Mouse (Mus musculus): ENCODE measurements around the gene Drosha. TPM values are rescaled to one million over a fixed set of nuclear protein-coding genes. Genes with fewer than 3 reads are reported as not detected.

The Drosha gene
- polyA plus RNA-seq, 1 experiment from 2014 or later, result 53.6 TPM

DNA sequence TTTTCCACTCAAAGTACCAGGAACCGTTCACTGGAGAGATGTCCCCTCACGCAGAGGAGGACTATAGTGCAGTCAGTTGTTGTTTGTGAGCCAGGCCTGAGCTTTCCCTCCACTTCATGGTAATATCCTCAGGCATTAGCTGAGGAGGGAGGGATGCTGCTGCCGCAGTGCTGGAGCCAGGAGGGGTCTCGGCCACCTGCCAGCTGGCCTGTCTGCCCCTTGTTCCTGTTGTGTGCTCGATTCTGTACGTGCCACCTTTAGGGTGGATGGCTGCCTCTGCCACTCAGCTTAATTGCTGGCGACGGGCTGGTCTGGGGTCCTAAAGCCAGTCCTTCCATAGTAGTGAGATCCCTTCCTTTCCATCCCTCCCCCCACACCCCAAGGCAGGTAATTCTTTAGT, 28.9 kb downstream of the Drosha start:
- no peaks in the 10 kb centered on the region for H3K27me3 ChIP-seq (ENCODE audit: control insufficient read depth, insufficient read depth, low read length)
- H3K4me2 ChIP-seq (replicated peaks), result no peak overlapping the region
- H3K27ac ChIP-seq, result no peak overlapping the region
- 92% methylated on average over 8 of the region's 8 CpGs for WGBS
- DNase-seq (ENCODE audit: low spot score) (no peak), ATAC-seq (ENCODE audit: low FRiP score) (no peak)
- peaks cover 94% of the 10 kb centered on the region for H3K36me3 ChIP-seq (replicated peaks; ENCODE audit: control insufficient read depth, insufficient read depth)
- no peak overlapping the region for H3K4me3 ChIP-seq (replicated peaks; ENCODE audit: low read length)
- H3K4me1 ChIP-seq (replicated peaks; ENCODE audit: control insufficient read depth, insufficient read depth, low read length), result no peaks in the 10 kb centered on the region
- H3K9me3 ChIP-seq (ENCODE audit: control insufficient read depth, low read length), result no peaks in the 10 kb centered on the region
- no peak overlapping the region for H3K9ac ChIP-seq

DNA sequence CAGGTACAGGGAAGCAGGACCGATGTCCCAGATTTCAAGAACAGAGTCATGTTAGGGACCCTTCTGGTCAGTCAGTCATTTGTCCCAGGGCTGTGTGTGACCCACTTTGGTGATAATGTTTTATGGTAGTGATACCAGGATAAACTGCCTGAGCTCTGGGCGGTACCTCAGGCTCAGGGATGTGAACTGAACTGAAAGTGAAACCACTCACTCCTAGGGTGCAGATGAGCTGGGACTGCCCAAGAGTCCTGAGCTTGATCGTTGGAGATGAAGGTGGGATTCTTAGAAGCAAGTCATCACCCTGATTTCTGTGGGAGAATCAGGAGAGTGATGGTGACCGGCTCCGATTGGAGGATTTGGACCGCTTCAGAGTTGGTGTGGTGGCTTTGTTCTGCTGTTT, 32.2 kb downstream of the Drosha start:
- Histone ChIP-seq H3K4me1 (replicated peaks; ENCODE audit: control insufficient read depth, insufficient read depth, low read length) (no peaks in the 10 kb centered on the region), H3K4me3 (replicated peaks; ENCODE audit: low read length) (no peak overlapping the region), H3K27ac (no peak overlapping the region), H3K4me2 (replicated peaks) (no peak overlapping the region), H3K9ac (no peak overlapping the region), H3K36me3 (replicated peaks; ENCODE audit: control insufficient read depth, insufficient read depth) (peaks cover 93% of the 10 kb centered on the region), H3K9me3 (ENCODE audit: control insufficient read depth, low read length) (no peaks in the 10 kb centered on the region), H3K27me3 (ENCODE audit: control insufficient read depth, insufficient read depth, low read length) (no peaks in the 10 kb centered on the region)
- ATAC-seq (ENCODE audit: low FRiP score) (no peak), DNase-seq (ENCODE audit: low spot score) (no peak)
- WGBS, result 98% methylated on average over 6 of the region's 6 CpGs

DNA sequence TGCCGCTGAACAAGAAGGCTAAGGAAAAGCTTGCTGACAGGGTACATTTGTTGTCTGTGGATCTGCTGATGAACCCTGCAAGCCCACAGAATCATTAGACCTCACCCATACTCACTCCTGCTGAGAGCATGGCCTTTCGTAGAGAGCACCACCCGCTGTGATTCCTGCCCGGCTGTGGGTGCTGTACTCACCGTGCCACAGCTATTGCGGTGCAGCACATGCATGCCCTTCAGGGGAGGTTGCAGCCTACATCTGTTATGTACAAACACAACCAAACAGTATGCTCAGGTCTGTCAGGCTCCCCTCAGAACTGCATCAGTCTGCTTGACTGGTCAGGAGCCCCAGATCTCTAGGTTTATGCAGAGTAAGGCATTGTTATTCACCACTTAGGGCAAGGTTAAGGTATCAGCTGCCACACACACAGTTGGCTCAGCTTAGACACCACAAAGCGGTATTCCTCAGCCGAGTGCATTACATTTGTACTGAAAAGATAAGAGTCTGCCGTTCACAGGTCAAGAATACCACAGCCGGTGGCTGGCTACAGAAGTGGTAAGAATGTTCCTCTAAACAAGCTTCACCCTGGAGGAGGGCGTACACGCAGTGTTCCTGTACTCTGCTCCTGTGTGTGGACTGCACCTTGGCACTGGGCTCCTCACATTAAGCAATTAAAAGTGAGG, 33.4 kb downstream of the Drosha start:
- Histone ChIP-seq H3K27ac (no peak overlapping the region), H3K4me3 (replicated peaks; ENCODE audit: low read length) (no peak overlapping the region), H3K4me1 (replicated peaks; ENCODE audit: control insufficient read depth, insufficient read depth, low read length) (no peaks in the 10 kb centered on the region), H3K36me3 (replicated peaks; ENCODE audit: control insufficient read depth, insufficient read depth) (peaks cover 89% of the 10 kb centered on the region), H3K27me3 (ENCODE audit: control insufficient read depth, insufficient read depth, low read length) (no peaks in the 10 kb centered on the region), H3K9ac (no peak overlapping the region), H3K4me2 (replicated peaks) (no peak overlapping the region), H3K9me3 (ENCODE audit: control insufficient read depth, low read length) (no peaks in the 10 kb centered on the region)
- DNase-seq (ENCODE audit: low spot score) (no peak), ATAC-seq (ENCODE audit: low FRiP score) (no peak)
- 95% methylated on average over 12 of the region's 12 CpGs for WGBS

DNA sequence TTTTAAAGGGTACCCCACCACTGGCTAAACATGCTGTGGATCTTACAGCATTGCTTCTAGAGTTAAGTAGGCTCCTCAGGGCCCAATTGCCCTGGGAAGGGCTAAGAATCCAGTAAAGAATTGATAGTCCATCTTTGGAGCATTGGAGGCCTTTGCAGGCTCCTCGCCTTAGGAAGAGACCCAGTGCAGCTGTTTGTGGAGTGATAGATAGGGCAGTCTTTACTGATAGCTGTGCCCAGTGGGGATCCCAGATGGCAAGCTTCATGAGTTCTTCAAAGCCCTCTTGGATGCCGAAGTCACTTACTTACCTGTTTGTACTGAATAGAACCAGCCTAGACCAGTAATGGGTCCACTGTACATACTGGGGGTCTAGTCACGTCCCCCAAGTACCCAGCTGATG, 34.0 kb downstream of the Drosha start:
- ATAC-seq (ENCODE audit: low FRiP score) (no peak), DNase-seq (ENCODE audit: low spot score) (no peak)
- Histone ChIP-seq H3K9me3 (ENCODE audit: control insufficient read depth, low read length) (no peaks in the 10 kb centered on the region), H3K36me3 (replicated peaks; ENCODE audit: control insufficient read depth, insufficient read depth) (peaks cover 86% of the 10 kb centered on the region), H3K27ac (no peak overlapping the region), H3K4me3 (replicated peaks; ENCODE audit: low read length) (no peak overlapping the region), H3K4me1 (replicated peaks; ENCODE audit: control insufficient read depth, insufficient read depth, low read length) (no peaks in the 10 kb centered on the region), H3K27me3 (ENCODE audit: control insufficient read depth, insufficient read depth, low read length) (no peaks in the 10 kb centered on the region), H3K4me2 (replicated peaks) (no peak overlapping the region), H3K9ac (no peak overlapping the region)
- 95% methylated on average over 3 of the region's 3 CpGs for WGBS

DNA sequence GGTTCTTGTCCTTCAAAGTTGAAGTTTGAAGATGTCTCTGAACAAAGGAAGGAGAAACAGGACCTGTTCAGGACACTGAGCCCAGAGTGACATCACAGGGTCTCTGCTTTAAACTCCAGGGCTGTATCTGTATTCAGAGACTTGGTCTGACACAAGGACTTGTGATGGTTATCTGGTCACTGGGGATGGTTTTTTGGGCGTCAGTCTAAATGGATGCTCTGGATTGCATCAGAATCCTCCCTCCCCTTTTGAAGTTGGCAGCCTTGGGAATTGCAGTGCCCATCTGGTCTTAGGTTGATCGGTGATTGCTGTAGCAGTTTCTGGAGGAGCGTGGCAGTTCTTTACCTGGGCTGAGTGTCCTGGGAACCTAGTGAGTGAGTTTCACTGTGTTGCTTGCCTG, 37.4 kb downstream of the Drosha start:
- peaks cover 80% of the 10 kb centered on the region for H3K36me3 ChIP-seq (replicated peaks; ENCODE audit: control insufficient read depth, insufficient read depth)
- no peaks in the 10 kb centered on the region for H3K27me3 ChIP-seq (ENCODE audit: control insufficient read depth, insufficient read depth, low read length)
- ATAC-seq (ENCODE audit: low FRiP score) (no peak), DNase-seq (ENCODE audit: low spot score) (no peak)
- no peaks in the 10 kb centered on the region for H3K4me1 ChIP-seq (replicated peaks; ENCODE audit: control insufficient read depth, insufficient read depth, low read length)
- H3K4me2 ChIP-seq (replicated peaks), result no peak overlapping the region
- H3K9ac ChIP-seq, result no peak overlapping the region
- WGBS, result 91% methylated on average over 3 of the region's 3 CpGs
- H3K9me3 ChIP-seq (ENCODE audit: control insufficient read depth, low read length), result no peaks in the 10 kb centered on the region
- no peak overlapping the region for H3K4me3 ChIP-seq (replicated peaks; ENCODE audit: low read length)
- no peak overlapping the region for H3K27ac ChIP-seq

DNA sequence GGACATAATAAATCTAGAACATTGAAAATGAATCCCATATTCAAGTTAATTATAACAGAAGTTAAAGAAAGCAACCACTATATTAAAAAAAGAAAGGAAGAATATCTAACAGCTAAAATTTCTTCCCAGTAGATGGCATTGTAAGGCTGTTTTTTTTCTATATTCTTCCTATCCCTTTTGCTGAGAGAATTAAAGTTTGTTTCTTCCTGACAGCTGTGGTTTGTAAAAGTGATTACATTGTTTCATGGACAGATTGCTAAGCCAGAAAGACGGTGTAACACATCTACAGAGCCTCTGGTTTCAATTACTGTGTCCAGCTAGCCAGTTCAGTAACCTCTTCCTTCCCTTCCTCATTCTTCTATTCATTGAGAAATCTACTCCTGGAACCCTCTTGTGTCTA, 39.1 kb downstream of the Drosha start:
- peaks cover 81% of the 10 kb centered on the region for H3K36me3 ChIP-seq (replicated peaks; ENCODE audit: control insufficient read depth, insufficient read depth)
- no peaks in the 10 kb centered on the region for H3K4me1 ChIP-seq (replicated peaks; ENCODE audit: control insufficient read depth, insufficient read depth, low read length)
- H3K9me3 ChIP-seq (ENCODE audit: control insufficient read depth, low read length), result no peaks in the 10 kb centered on the region
- WGBS, result 55% methylated on average over 1 of the region's 1 CpGs
- ATAC-seq (ENCODE audit: low FRiP score), result no peak
- H3K27me3 ChIP-seq (ENCODE audit: control insufficient read depth, insufficient read depth, low read length), result no peaks in the 10 kb centered on the region
- H3K9ac ChIP-seq, result no peak overlapping the region
- no peak overlapping the region for H3K27ac ChIP-seq
- H3K4me2 ChIP-seq (replicated peaks), result no peak overlapping the region
- H3K4me3 ChIP-seq (replicated peaks; ENCODE audit: low read length), result no peak overlapping the region
- DNase-seq (ENCODE audit: low spot score), result peak; percentile 47

DNA sequence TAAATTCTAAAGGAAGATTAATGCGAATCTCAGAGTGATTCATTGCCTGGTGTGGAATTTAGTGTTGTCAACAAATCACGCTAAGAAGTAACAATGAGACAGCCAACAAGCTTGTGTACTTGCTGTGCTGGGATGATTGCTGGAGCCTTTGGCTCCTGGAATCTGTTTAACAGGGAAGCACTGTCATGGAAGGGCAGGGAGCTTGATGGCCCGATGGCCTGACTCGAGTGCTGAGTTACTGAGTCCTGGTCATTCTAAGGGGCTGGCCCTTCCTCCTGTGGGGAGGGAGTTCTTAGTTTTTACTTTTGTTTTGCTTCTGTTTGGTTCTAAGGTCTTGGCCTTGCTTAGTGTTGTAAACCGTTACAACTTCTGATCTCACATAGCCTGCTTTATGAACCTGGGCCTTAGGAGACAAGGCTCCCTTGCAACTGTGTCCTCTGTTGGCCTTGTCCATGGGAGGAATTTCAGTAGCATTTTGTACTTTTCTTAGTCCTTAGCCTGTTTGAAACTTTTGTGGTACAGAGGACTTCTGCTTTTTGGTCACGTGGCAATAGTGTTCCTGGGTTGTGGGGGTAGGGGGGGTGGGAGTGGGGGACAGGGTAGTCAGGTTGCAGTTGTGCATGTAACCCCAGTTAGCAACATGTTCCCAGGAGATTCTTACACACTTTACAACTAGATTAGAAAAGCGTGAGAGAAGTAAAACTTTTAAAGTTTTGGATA, 41.1 kb downstream of the Drosha start:
- H3K9ac ChIP-seq, result no peak overlapping the region
- H3K4me1 ChIP-seq (replicated peaks; ENCODE audit: control insufficient read depth, insufficient read depth, low read length), result no peaks in the 10 kb centered on the region
- ATAC-seq (ENCODE audit: low FRiP score), result no peak
- DNase-seq (ENCODE audit: low spot score), result no peak
- 88% methylated on average over 7 of the region's 7 CpGs for WGBS
- H3K36me3 ChIP-seq (replicated peaks; ENCODE audit: control insufficient read depth, insufficient read depth), result peaks cover 71% of the 10 kb centered on the region
- H3K27ac ChIP-seq, result no peak overlapping the region
- H3K4me3 ChIP-seq (replicated peaks; ENCODE audit: low read length), result no peak overlapping the region
- H3K4me2 ChIP-seq (replicated peaks), result no peak overlapping the region
- H3K27me3 ChIP-seq (ENCODE audit: control insufficient read depth, insufficient read depth, low read length), result no peaks in the 10 kb centered on the region
- no peaks in the 10 kb centered on the region for H3K9me3 ChIP-seq (ENCODE audit: control insufficient read depth, low read length)

DNA sequence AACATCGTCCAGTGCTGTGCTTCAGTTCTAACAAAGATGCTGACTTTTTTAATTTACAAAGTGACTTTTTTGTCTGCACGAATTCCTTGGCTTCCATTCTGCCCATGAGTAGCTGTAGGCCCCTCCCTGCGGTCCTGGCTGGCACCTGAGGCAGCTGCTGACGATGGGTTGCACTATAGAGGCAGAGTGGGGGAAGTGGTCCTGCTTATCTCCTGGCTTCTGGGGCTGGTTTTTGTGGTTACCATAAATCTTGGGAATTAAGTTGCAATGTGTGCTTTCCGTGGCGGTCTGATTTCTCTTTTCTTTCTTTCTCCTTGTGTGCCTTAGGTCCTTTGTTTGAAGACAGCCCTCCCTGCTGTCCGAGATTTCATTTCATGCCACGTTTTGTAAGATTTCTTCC, 42.7 kb downstream of the Drosha start:
- Histone ChIP-seq H3K27ac (no peak overlapping the region), H3K9me3 (ENCODE audit: control insufficient read depth, low read length) (no peaks in the 10 kb centered on the region), H3K27me3 (ENCODE audit: control insufficient read depth, insufficient read depth, low read length) (no peaks in the 10 kb centered on the region), H3K4me3 (replicated peaks; ENCODE audit: low read length) (no peak overlapping the region), H3K4me2 (replicated peaks) (no peak overlapping the region), H3K36me3 (replicated peaks; ENCODE audit: control insufficient read depth, insufficient read depth) (peaks cover 62% of the 10 kb centered on the region), H3K9ac (no peak overlapping the region), H3K4me1 (replicated peaks; ENCODE audit: control insufficient read depth, insufficient read depth, low read length) (no peaks in the 10 kb centered on the region)
- DNase-seq (ENCODE audit: low spot score), result no peak
- 73% methylated on average over 8 of the region's 8 CpGs for WGBS
- ATAC-seq (ENCODE audit: low FRiP score), result no peak

DNA sequence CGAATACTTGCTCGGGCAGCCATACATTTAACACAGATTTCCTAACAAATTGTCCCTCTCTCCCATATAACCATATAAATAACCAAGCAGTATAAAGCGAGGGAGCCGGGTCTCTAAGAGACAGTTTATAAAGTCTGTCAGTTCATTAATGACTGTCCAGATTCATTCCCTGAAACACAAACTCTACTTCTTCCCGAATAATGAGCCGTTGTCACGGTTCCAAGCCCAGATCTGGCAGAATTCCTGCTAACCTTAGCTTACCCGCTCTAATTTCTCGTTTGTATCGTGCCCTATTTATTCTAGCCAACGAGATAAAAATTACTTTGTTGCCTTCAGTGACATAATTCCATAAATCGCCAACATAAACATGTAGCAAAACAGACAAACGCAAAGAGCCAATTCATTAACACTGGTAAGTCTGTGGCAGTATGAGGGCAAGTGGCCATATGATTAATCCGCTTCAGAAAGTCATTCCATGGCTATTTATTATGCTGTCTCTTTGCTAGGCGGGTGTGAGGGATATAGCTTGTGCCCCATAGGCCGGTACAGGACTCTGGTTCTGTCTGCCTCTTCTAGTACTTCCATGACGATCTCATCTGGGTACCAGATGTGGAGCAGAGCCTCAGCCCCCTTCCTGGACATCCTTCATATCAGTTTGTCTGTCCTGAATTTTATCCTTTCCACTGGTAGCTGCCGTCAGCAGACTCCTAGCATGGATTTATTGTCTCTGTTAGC, 51.0 kb downstream of the Drosha start:
- Histone ChIP-seq H3K36me3 (replicated peaks; ENCODE audit: control insufficient read depth, insufficient read depth) (peaks cover 70% of the 10 kb centered on the region), H3K4me2 (replicated peaks) (no peak overlapping the region), H3K27ac (no peak overlapping the region), H3K9ac (no peak overlapping the region), H3K9me3 (ENCODE audit: control insufficient read depth, low read length) (no peaks in the 10 kb centered on the region), H3K4me3 (replicated peaks; ENCODE audit: low read length) (no peak overlapping the region), H3K27me3 (ENCODE audit: control insufficient read depth, insufficient read depth, low read length) (no peaks in the 10 kb centered on the region), H3K4me1 (replicated peaks; ENCODE audit: control insufficient read depth, insufficient read depth, low read length) (no peaks in the 10 kb centered on the region)
- 70% methylated on average over 18 of the region's 18 CpGs for WGBS
- DNase-seq (ENCODE audit: low spot score) (peak; percentile 62), ATAC-seq (ENCODE audit: low FRiP score) (peak; percentile 55; the same call in 1 of the 2 replicates)

Data from hindbrain, embryonic 14.5 days (tissue).